ENCODE assay signal across 19 mouse cellular contexts in the genomic region with DNA sequence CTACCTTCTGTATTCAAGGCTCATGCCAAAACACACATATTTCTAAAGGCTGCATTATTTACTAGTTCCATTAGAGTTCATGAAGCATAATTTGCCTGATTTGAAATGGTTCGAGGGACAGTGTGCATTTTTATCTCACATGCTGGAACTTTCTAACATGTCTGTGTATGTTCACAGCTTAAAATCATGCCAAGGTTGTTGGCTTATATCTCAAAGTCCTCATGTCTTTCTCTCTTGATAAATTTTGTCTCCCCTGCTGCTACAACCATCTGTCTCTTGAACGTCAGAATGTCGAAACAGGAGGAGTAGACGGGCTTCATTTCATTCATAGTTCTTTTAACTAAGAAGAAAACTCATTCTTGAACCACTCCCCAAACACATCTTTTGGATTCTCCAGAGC.
A peak's percentile ranks its signal among the peaks of the same experiment; 100 is the strongest.
DNase-seq lines count a peak whose midpoint lies in the region; ATAC-seq and TF ChIP-seq lines count a peak whose summit lies in the region.
"Had no signal": no experiment of that assay in that cellular context is flagged by ENCODE, and none has a peak within 500 bp of the region (broad histone marks: within the 10 kb centered on the region; RNA-seq: fewer than 3 reads in every experiment).

No protein-coding gene starts in this region.

- no peak for TF ChIP-seq CTCF in layer of hippocampus, adult 2 months (conservative IDR thresholded peaks at IDR 0.05)
- TF ChIP-seq CTCF in brain, embryonic 14.5 days (IDR thresholded peaks at IDR 0.05; ENCODE audit: borderline replicate concordance, extremely low read depth, insufficient read depth, insufficient read length), result no peak

- H3K4me3 ChIP-seq in forebrain, embryonic 15.5 days, result no peak overlapping the region
- H3K4me3 ChIP-seq in forebrain, embryonic 12.5 days (replicated peaks), result no peak overlapping the region
- no peak overlapping the region for H3K4me3 ChIP-seq in layer of hippocampus, adult 2 months
- H3K4me3 ChIP-seq: embryonic facial prominence, embryonic 13.5 days; heart, embryonic 10.5 days; hindbrain, embryonic 13.5 days; intestine, embryonic 15.5 days had no signal

- 0 out of 2 replicates have a peak, but pooled peaks cover 4% of the 10 kb centered on the region for H3K9me3 ChIP-seq in forebrain, embryonic 15.5 days
- no peaks in the 10 kb centered on the region for H3K9me3 ChIP-seq in forebrain, embryonic 12.5 days
- H3K9me3 ChIP-seq: embryonic facial prominence, embryonic 13.5 days; heart, embryonic 10.5 days; hindbrain, embryonic 13.5 days; intestine, embryonic 15.5 days had no signal

- H3K36me3 ChIP-seq in forebrain, embryonic 15.5 days, result no peaks in the 10 kb centered on the region
- no peaks in the 10 kb centered on the region for H3K36me3 ChIP-seq in forebrain, embryonic 12.5 days (replicated peaks)
- H3K36me3 ChIP-seq: embryonic facial prominence, embryonic 13.5 days; heart, embryonic 10.5 days; hindbrain, embryonic 13.5 days; intestine, embryonic 15.5 days had no signal

- H3K4me1 ChIP-seq in forebrain, embryonic 15.5 days, result no peaks in the 10 kb centered on the region
- no peaks in the 10 kb centered on the region for H3K4me1 ChIP-seq in forebrain, embryonic 12.5 days
- H3K4me1 ChIP-seq: embryonic facial prominence, embryonic 13.5 days; heart, embryonic 10.5 days; hindbrain, embryonic 13.5 days; intestine, embryonic 15.5 days had no signal

- H3K9ac ChIP-seq in forebrain, embryonic 15.5 days (replicated peaks), result no peak overlapping the region
- no peak overlapping the region for H3K9ac ChIP-seq in forebrain, embryonic 12.5 days
- H3K9ac ChIP-seq: embryonic facial prominence, embryonic 13.5 days; hindbrain, embryonic 13.5 days; intestine, embryonic 15.5 days had no signal

- H3K27me3 ChIP-seq in forebrain, embryonic 15.5 days, result no peaks in the 10 kb centered on the region
- H3K27me3 ChIP-seq in forebrain, embryonic 12.5 days, result no peaks in the 10 kb centered on the region
- H3K27me3 ChIP-seq: embryonic facial prominence, embryonic 13.5 days; hindbrain, embryonic 13.5 days; intestine, embryonic 15.5 days had no signal

- WGBS in forebrain, embryonic 15.5 days, result 66% methylated on average over 4 of the region's 4 CpGs
- 93% methylated on average over 4 of the region's 4 CpGs for WGBS in forebrain, embryonic 12.5 days

- ATAC-seq in forebrain, embryonic 15.5 days (replicated peaks), result peak; percentile 48; the same call in 1 of the 2 replicates
- ATAC-seq in forebrain, embryonic 12.5 days (ENCODE audit: low FRiP score), result no peak
- ATAC-seq: intestine, embryonic 15.5 days had no signal

- DNase-seq in layer of hippocampus, adult 2 months (ENCODE audit: low spot score in 2 of 2), result peak; percentile 10 to 11
- no peak for DNase-seq in layer of hippocampus, postnatal 10 days (ENCODE audit: low spot score in 2 of 2)
- DNase-seq in brain, adult 2 months (ENCODE audit: low read depth, low spot score), result peak; percentile 29
- peak; percentile 74 for DNase-seq in brain, embryonic 14.5 days (ENCODE audit: low read depth)
- no peak for DNase-seq in embryo, embryonic 10 days (ENCODE audit: low spot score)
- DNase-seq: adrenal gland, adult 2 months; adrenal gland, postnatal 25 days; cerebellum, adult 18-20 months; gastrocnemius, postnatal 10 days; heart, adult 18-20 months; heart, postnatal 10 days; heart, postnatal 4 days; kidney, adult 18-20 months had no signal

- no peak overlapping the region for H3K27ac ChIP-seq in forebrain, embryonic 15.5 days (replicated peaks)
- H3K27ac ChIP-seq in forebrain, embryonic 12.5 days, result no peak overlapping the region
- H3K27ac ChIP-seq in layer of hippocampus, adult 2 months, result no peak overlapping the region
- H3K27ac ChIP-seq: embryonic facial prominence, embryonic 13.5 days; heart, embryonic 10.5 days; hindbrain, embryonic 13.5 days; intestine, embryonic 15.5 days had no signal

- H3K4me2 ChIP-seq in forebrain, embryonic 15.5 days (replicated peaks), result no peak overlapping the region
- H3K4me2 ChIP-seq in forebrain, embryonic 12.5 days, result no peak overlapping the region
- H3K4me2 ChIP-seq: embryonic facial prominence, embryonic 13.5 days; hindbrain, embryonic 13.5 days; intestine, embryonic 15.5 days had no signal

- TF ChIP-seq POLR2A in brain, embryonic 14.5 days (IDR thresholded peaks at IDR 0.05; ENCODE audit: borderline replicate concordance, extremely low read depth, insufficient read depth, insufficient read length, poor library complexity, severe bottlenecking), result no peak

Comparison
In these comparisons a context has a peak if more than half of its experiments do, and no peak if none do; other contexts are left out.
1. DNase-seq: peak in layer of hippocampus, adult 2 months (2 of 2), brain, adult 2 months (single experiment) and brain, embryonic 14.5 days (single experiment); none in layer of hippocampus, postnatal 10 days (0 of 2) and embryo, embryonic 10 days (single experiment).